Mouse (Mus musculus) liver, adult 2 months (tissue): ENCODE results near the gene Myl9.

Experiments
- CTCF ChIP-seq: fragments of 200-500 bp; IDR thresholded peaks from 2 replicates; pipeline ENCODE4 v1.5.1; 2011; ENCODE audit warnings: low read depth, low read length, control low read depth
- POLR2A ChIP-seq: fragments of 200-500 bp; IDR thresholded peaks from 2 replicates; pipeline ENCODE4 v1.6.1; 2011; ENCODE audit warnings: low read length, control low read depth; ENCODE audit not compliant: insufficient read depth; ENCODE audit errors: extremely low read depth

- TF ChIP-seq POLR2A (no peak), CTCF (no peak)
Measured at GRCm38 (mm10) chr2:156779488-156779887, 4.3 kb downstream of the Myl9 start.
